Mouse (Mus musculus) right cerebral cortex, adult 18-20 months (tissue): ENCODE measurements at regions not wholly inside any gene's neighbourhood (a gene's known extent, or its start where the extent isn't known, plus 50 kb on each side); places are given as distances from the start of the nearest gene placed in this dataset.
A peak's percentile ranks its signal among the peaks of the same experiment; 100 is the strongest.

Experiments used
- DNase-seq: peaks from one replicate; pipeline ENCODE4 v3.0.0; 2022; ENCODE audit warnings: mixed read lengths

- peak; percentile 19 for DNase-seq
Measured at GRCm38 (mm10) chr10:22915785-22916514, 96.0 kb upstream of the Tcf21 start.

GRCm38 (mm10) chr10:22913112-22913511 lies 93.1 kb upstream of the Tcf21 start:
- DNase-seq, result no peak

GRCm38 (mm10) chr10:22908640-22909039 lies 88.7 kb upstream of the Tcf21 start:
- DNase-seq, result no peak

GRCm38 (mm10) chr10:22905281-22905680 lies 85.3 kb upstream of the Tcf21 start:
- no peak for DNase-seq

- DNase-seq, result no peak
Measured at GRCm38 (mm10) chr10:22893442-22893985, 73.5 kb upstream of the Tcf21 start.

- no peak for DNase-seq
Measured at GRCm38 (mm10) chr10:22887451-22887850, 67.5 kb upstream of the Tcf21 start.

- no peak for DNase-seq
Measured at GRCm38 (mm10) chr10:22879714-22880113, 59.7 kb upstream of the Tcf21 start.

GRCm38 (mm10) chr10:22877536-22878130 lies 57.7 kb upstream of the Tcf21 start:
- DNase-seq, result no peak

GRCm38 (mm10) chr10:22877028-22877427 lies 57.1 kb upstream of the Tcf21 start:
- no peak for DNase-seq

GRCm38 (mm10) chr10:22875675-22876074 lies 55.7 kb upstream of the Tcf21 start:
- DNase-seq, result no peak

- DNase-seq, result no peak
Measured at GRCm38 (mm10) chr10:22875181-22875580, 55.2 kb upstream of the Tcf21 start.
